Mouse (Mus musculus) T-helper 1 cell (primary cell): ENCODE results near the gene Tchh.

Experiments
- in situ Hi-C: fragments of 300-600 bp; cut with MboI, MseI; formaldehyde crosslinking; loops from one replicate; pipeline ENCODE4 v1.15.1; 2025; ENCODE audit warnings: high pct_unique_total_duplicates

Gene Tchh

DNA sequence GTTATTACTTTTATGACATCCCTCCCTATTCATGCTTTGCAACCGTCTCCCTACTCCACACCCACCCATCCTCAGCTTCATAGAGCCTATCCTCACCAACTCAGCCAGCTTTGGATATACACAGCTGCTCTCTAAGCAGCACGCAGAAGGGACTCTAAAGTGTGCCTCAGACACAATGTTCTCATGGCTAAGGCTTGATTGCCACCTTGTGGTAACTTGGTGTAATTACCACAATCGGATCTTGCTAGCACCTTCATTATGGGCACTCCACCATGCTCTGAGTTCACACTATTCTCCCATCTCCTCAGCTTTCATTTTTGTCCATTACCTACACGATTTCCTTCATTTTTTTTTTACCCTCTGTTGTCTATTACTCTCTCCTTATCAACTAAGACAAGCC, 51.9 kb downstream of the Tchh start:
- in situ Hi-C loops: loop anchor here (5.0 kb wide), 3 partner anchors 52 to 382 kb away; partner anchors contain the start of gene Tchh

DNA sequence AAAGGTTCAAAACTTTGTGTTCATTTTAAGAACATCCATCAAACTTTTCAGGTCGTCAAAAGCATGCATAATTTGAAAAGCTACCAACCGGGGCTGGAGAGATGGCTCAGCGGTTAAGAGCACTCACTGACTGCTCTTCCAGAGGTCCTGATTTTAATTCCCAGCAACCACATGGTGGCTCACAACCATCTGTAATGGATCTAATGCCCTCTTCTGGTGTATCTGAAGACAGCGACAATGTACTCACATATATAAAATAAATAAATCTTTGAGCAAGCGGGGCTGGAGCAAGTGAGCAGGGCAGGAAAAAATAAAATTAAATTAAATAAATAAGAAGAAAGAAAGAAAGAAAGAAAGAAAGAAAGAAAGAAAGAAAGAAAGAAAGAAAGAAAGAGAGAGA, 52.6 kb downstream of the Tchh start:
- in situ Hi-C loops: loop anchor here (5.0 kb wide), 4 partner anchors 52 to 382 kb away; partner anchors contain the start of gene Tchh

DNA sequence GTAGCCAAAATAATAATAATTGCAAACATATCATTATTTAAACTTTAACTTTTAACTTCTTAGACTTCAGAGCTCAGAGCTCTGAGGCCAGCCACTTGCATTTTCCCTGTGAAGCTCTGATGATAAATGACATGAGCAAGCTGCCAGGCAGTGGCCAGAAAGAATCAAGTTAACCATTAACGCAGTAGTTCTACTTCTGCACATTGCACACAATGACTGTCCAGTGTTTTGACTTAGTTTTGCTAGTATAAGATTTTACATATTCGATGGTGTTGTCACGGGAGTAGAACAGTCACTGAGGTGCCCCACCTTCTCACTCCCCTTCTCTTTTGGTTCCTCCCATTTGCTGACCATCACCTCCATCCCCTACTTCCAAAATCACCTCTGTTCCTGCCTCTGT, 55.0 kb downstream of the Tchh start:
- in situ Hi-C loops: loop anchor here (5.0 kb wide), 1 partner anchor 105 kb away; no protein-coding TSS in a partner anchor
